Mouse (Mus musculus): Measurements from ENCODE around the gene Dennd4a.

GRCm38 (mm10) chr9:64904917-64905640 is 93.9 kb downstream of the Dennd4a start:
- TF ChIP-seq CTCF (IDR thresholded peaks at IDR 0.05) (no peak), EP300 (IDR thresholded peaks at IDR 0.05) (no peak)
